Mouse (Mus musculus) right cerebral cortex, postnatal 14 days (tissue): Measurements from ENCODE around the gene Cryba4.
A peak's percentile ranks its signal among the peaks of the same experiment; 100 is the strongest.

Source experiments
- DNase-seq: peaks from one replicate; pipeline ENCODE4 v3.0.0; 2022

Gene Cryba4

GRCm38 (mm10) chr5:112235806-112236205 is 16.5 kb downstream of the Cryba4 start:
- no peak for DNase-seq

- peak; percentile 78 for DNase-seq
Observed at GRCm38 (mm10) chr5:112228240-112229076, 23.9 kb downstream of the Cryba4 start.

DNA sequence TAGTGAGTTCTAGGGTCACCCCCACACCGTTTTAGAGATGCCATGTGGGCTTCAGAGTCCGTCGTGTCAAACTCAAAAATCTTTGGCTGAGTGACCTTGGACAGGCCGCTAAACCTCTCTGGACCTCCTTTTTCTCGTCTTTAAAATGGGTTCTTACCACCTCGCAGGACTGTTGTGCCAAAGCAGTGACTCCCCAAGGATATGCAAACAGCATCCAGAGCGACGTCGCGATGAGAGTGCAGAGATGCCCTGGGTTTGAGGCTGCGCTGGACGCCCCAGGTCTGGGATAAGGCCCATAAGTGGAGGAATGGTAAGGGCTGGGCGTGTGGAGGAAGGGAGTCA is 24.4 kb downstream of the Cryba4 start:
- no peak for DNase-seq

DNA sequence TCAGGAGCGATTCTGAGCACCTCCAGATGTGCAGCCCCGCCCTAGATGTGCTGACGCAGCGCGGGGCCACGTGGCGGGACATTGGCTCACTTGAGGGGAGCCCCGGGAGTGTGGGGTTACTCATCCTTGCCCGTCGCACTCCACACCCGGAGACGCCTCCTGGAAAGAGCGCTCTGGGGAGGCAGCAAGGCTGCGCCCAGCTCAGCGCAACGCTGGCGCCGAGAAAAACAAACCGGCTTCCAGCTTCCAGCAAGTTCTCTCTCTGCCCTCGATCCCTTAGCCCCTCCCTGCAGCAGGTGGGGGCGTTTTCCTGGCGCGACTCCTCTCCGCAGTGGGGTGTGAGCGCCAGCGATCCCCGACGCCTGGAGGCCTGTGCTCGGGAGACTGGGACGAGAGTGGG is 25.0 kb downstream of the Cryba4 start:
- peak; percentile 70 for DNase-seq

DNA sequence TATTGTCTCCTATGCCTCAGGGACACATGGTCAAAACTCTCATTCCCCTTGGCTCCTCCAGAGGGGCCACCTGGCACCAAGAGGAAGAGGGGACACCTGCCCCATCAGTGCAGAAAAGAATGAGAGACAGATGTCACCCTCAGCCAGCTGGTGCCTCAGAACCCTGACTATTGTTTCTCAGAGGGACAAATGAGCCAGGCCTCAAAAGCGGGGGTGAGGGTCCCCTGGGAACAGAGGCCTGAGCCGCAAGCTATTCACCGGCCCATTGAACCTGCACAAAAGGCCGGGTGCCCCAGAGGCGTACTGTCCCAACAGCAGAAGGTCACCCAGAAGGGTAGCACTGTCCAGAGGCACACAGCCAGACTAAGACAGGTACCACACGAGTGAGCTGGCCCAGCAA is 26.7 kb downstream of the Cryba4 start:
- DNase-seq, result no peak

GRCm38 (mm10) chr5:112220203-112220602 is 32.1 kb downstream of the Cryba4 start:
- no peak for DNase-seq

DNA sequence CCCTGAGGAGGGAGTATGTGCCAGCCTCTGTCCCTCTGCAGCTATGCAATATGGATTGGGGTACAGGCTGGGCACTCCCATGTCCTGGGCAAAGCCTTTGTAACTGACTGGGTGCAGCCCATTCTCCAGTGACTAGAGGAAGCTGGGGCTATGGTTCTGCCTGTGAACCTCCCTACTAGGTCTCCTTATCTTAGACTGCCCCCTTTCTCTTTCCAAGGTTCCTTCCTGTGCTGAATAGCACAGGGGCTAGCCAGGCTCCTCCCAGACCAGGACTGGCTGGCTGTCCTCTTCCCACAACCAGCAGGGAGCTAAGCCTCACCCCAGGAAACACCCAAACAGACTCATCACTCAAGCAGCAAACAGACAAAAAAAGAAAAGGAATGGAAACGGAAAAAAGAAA is 32.9 kb downstream of the Cryba4 start:
- no peak for DNase-seq

DNA sequence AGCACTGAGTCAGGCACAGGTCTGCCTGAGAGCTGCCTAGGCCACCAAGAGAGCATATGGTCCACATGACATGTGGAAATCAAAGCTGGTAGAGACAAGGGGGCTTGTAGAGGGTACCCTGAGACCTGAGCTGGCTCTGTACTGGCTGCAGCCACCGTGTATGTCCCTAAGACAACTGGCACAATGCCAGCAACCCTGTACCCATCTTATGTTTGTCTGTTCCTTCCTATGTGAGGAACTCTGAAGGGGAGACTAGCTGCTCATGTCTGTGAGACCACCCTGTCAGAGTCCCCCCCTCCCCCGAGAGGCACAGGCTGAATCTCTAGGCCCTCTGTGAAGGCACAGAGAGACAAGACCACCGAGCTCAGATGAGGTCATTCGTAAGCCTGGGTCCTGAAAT is 33.6 kb downstream of the Cryba4 start:
- no peak for DNase-seq

DNA sequence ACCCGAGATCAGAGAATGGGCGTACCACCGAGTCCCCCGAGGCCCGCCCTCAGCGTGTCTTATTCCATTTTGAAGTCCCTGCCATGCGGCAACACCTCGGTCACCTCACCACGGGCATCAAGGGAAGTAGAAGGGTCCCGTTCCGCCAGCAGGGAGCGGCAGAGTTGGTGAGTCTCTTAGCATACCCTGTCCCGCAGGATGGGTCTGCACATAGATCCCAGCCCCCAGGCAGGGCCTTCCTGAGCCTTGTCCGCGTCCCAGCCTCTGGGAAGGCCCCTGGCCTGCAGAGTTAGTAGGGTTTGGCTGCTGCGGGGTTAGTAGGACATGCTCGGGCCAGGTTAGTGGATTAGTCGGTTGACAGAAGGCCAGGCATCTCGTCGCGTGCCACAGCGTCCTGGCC is 35.3 kb downstream of the Cryba4 start:
- DNase-seq, result peak; percentile 34

GRCm38 (mm10) chr5:112216335-112216734 is 36.0 kb downstream of the Cryba4 start:
- DNase-seq, result no peak

DNA sequence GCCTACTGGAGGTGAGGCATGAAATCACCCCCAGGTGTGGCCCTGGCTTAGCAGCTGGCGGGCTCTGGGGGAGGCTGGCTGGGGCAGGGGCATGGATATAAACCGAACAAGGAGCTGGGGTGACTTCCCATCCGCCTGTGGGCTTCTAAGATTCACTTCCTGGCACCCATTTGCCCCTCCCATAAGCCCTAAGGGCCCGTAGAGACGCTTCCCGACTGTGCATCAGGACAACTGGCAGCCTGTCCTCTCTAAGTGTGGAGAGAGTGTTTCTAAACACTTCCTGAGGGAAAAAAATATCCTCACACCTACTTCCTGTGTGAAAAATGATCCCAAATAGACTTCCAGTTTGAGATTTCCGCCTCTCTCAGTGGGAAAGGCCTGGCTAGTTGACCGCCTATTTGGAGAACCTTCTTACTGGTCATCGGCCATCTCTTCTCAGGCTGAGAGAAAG is 36.5 kb downstream of the Cryba4 start:
- no peak for DNase-seq

GRCm38 (mm10) chr5:112215291-112215751 is 37.0 kb downstream of the Cryba4 start:
- peak; percentile 64 for DNase-seq

DNA sequence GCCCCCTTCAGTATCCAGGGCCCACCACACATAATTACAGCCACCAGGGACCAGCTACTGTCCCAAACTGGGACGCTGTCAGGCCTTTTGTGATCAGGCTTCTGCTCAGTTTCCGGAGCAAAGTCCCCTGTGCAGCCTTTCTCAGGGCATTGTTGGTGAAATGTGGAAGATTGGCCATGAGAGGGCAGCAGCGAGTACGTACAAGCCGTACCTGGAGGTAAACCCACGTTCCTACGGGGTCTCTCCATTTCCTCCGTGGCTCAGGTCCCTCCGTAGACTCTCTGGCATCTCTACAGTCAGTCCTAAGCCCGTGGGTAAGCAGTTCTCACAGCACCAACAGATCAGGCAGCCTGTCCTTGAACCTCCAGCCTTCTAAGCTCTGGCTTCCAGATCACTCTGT is 37.9 kb downstream of the Cryba4 start:
- DNase-seq, result peak; percentile 84

DNA sequence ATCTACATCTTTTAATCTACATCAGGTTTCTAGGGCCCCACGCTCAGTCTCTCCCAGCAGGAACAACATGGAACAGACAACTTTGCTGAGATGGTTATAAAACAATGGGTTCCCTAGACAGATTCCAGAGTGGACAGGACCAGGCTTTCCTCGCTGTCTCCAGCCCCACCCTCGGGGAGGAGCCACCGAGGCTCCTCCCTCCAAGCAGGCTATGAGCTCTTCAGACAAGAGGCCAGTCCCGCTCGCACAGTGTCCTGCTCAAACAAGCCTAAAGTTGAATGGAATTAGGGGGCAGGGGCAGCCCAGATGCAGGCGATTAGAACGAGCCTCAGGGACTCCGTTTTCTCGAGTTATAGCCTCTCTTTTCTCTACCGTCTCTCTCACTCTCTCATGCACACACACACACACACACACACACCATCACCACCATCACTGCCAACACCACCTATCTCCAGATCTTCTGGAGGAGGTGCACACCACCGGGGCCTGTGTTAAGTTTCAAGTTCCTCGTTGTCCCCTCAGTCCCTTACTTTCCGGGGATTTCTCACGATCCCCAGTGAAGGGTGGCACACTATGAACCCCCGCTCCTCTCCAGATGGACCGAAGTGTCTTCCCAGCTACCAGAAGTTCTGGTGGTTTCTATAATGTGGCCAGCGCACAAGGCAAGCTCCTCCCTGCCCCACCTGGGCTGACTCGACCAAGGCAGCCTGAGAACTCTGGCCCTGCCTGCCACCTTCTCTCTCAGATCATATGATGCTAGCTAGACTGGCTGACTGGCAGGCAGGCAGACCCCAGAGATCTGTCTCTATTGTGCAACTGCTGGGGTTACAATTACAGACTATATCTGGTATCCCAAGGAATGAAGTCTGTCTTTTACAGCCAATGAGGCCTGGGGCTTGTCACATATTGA is 38.7 kb downstream of the Cryba4 start:
- peak; percentile 38 for DNase-seq

GRCm38 (mm10) chr5:112212711-112213264 is 39.5 kb downstream of the Cryba4 start:
- no peak for DNase-seq

DNA sequence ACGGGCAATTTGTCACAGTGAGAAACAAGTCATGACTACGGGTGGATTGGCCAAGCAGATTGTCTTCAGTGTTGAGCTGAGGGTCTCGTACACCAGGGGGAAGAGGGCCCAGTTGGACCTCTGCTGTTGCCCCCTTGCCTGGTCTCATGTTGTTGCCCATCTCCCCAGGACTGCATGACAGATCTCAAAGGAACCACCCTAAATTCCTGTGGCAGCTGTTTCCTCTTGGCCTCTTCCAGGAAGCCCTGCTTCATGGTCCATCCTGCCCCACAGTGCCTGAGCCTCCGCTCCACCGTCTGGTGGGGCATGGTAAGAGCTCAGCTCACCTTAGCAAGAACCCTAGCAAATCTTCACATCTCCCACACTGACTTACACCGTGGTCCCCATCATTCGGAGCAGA is 40.4 kb downstream of the Cryba4 start:
- DNase-seq, result no peak

DNA sequence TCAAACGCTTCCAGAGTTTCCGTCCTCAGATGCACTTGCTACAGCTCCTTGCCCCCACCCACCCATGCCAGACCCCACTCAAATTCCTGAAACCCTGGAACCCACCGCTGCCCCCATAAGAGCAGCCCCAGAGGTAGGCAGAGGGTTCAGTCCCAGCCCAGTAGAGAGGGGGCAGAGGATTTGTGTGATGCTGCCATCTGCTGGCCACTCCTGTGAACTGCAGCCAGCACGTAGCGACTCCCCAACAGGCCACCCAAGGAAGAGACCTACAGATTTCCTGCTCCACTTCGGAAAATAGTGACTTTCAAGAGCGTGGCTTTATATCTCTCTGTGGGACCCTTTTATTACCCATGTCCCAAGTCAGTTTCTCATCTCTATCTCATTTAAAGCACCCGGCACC is 42.2 kb downstream of the Cryba4 start:
- peak; percentile 64 for DNase-seq

DNA sequence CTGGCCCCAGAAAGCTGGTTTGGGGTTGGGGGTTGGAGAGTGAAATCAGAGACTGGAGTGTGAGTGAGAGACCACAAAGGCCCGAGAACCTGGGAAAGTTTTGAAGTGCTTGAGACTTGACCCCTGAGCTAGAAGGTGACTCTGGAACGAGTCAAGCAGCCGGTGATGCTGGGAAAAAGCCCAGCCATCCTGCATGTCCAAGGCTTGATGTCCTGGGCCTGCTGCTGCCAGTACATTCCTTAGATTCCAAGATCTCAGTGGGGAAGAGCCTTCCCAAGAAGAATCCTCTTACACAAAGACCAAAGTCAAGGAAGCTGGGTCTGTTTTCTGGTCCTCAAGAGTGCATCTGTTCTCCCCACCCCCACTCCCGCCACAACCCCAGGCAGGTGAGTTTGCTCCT is 44.0 kb downstream of the Cryba4 start:
- no peak for DNase-seq

DNA sequence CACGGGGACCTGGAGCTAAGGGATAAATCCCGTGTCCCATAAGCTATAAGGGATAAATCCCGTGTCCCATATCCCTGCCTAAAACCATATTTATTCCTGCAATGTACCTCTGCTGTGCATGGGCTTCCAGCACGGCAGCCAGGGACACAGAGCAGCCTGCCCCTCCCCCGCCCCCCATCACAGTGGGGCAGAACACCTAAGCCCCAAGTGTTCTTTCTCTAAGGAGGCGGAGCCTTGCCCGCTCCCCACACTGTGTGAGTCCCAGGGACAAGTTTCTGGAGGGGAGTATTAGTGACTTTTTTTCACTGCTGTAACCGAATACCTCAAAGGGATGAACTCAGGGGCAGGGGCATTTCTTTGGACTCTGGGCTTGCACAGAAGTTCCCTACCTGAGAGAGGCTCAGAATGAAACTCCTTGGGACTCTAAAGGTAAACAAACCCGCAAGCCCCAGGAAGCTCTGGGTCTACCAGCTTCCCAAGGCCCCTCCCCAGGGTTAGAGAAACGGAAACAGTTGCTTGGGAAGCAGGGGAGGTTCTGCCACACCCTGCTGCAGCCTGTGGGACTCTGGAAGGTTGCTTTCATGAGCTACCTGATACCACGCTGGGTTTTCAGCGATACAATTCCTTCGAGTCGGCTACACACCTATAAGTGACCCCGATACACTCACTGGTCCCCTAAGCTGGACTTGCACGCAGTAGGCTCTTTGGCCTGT is 45.6 kb downstream of the Cryba4 start:
- DNase-seq, result no peak

GRCm38 (mm10) chr5:112199656-112200055 is 52.7 kb downstream of the Cryba4 start:
- no peak for DNase-seq
